Mouse (Mus musculus): ENCODE results near the gene Cpeb4.

The Cpeb4 gene

GRCm38 (mm10) chr11:31847469-31847805, 24.6 kb upstream of the Cpeb4 start:
- no peak for DNase-seq

DNA sequence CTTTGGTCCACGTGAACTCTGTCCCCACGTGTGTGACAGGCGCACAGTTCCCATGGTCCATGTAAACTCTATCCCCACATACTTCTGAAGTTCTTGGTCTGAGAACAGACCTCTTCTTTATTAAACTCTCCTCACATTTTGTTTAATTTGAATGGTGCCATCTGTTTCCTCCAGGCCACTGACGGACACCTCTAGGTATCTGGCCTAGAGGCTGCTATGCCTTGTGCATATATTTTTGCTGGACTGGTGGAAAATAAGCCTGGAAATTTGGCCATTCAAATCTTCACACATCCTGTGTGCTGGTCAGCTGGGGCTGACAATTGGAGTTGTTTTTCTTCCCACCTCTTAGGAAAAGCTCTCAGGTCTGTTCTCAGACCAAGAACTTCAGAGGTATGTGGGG, 23.3 kb upstream of the Cpeb4 start:
- no peak for DNase-seq

GRCm38 (mm10) chr11:31850156-31850775, 21.7 kb upstream of the Cpeb4 start:
- no peak for DNase-seq

DNA sequence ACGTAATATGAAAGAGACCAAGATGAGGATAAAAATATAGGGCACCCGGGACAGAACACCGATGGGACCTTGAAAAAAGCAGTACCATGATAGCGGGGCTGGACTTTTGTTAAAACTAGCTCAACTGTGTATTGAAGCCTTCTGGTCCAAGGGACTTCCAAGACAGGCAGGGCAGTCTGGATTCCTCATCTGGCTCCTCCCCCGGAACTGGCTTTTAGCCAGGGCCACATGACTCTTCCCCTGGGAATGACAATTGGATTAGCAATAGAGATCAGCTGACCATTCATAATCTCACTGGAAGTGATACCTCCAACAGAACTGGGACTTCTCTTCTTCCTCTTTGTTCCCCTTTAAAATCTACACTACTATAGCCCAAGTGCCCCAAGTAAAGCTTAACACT, 21.0 kb upstream of the Cpeb4 start:
- no peak for DNase-seq

DNA sequence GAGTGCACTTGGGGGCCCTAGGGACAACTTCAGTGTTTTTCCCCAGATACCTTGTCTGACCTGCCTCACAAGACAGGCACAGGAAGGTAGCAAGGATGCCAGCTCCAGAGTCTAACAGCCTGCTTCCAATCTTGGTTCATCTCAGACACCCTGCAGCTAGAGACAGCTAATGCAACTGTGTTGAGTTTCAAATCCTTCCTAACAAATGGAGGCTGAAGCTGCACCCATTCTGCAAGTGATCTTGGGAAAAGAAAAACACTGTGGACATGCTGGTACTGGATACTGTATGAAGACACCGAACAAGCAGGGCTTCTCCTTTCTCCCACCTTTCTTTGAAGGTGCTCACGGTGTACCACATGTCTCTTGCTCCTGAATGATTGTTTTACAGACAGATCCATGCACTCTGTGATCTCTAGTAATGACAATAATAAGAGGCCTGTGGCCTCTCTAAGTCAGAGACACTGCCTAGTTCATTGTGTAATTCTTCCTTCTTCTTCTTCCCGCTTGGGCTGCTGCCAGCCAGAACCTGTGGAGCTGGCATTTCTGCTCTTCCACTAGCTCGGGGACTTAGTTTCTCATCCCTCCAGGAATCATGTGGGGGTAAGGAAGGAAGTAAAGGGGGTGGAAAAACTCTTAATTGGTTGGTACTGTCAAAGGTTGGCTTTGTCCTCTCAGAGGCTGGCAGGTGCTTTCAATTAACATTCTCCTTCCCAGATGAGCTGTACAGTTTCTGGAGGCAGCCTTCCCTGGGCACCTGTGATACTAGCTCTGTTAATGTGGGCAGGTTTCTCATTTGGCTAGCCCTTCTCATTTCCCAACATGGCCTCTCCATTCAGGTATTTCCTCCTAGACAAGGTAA, 20.1 kb upstream of the Cpeb4 start:
- no peak for DNase-seq

GRCm38 (mm10) chr11:31854955-31855354, 17.1 kb upstream of the Cpeb4 start:
- DNase-seq = no peak

DNA sequence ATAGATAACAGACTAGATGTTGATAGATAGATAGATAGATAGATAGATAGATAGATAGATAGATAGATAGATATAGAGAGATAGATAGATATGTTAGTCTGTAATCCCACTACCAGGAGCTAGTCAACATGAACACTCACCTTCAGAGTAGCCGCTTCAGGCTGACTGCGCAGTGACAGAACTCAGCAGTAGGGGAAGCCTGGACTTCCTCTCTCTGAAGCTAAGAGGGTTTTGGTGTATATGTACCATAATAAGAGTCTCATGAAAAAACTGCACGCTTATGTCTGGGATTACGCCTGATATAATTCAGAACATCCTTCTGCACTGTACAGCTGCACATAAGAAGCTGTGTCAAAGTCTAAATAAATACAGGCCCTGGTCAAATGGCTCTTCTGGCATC, 14.5 kb upstream of the Cpeb4 start:
- no peak for DNase-seq

- DNase-seq = no peak
These were observed 10.7 kb upstream of the Cpeb4 start for GRCm38 (mm10) chr11:31861149-31861890.

DNA sequence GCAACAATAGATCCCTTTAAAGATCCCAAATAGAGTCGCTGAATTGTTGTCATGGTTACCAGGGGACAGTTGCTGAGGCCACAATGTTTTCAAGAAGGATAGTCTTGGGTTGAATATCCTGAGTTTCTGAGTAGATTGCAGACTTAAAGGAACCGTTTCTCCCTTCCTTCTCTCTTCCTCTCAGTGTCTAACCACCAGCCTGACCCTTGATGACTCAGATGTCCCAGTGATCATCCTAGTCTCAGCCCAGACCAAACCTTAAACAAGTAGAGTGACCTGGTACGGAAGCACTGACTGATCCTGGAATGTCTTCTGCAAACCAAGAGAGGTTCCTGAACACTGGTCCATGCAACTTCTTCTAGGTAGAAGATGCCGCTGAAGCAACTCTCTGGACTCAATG, 4.0 kb upstream of the Cpeb4 start:
- DNase-seq = no peak

DNA sequence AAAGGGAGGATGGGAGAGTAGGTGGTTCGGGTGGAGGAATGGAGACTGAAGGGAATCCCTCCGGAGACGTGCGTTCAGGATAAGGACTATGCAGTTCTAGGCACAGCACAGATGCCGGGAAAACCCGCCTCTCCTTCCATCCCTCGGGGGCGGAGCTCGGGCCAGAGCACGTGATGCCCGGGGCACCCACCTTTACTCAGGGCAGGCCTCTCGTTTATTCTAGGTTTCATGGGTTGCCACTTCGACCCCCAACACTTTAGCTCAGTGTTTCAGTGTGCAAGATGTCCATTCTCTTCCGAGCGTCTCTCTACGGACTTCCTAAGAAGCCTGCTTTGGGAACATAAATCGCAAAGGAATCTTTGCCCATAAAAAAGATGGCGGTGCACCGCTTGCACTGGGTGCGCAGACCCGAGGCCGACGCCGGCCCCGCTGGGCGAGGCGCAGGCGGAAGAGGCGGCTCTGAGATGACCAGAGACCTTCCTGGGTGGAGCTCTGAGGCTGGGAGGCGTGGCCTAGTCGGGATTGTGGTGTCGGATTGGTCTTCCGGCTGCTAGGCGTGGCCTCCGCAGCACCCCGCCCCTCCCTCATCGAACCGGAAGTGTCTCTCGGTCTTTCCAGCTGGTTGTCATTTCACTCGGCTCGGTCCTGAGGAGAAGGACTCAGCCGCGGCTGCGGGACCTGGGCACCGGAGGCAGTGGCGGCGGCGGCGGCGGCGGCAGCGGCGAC, 1.6 kb upstream of the Cpeb4 start:
- peak; percentile 99 to 100 for DNase-seq

DNA sequence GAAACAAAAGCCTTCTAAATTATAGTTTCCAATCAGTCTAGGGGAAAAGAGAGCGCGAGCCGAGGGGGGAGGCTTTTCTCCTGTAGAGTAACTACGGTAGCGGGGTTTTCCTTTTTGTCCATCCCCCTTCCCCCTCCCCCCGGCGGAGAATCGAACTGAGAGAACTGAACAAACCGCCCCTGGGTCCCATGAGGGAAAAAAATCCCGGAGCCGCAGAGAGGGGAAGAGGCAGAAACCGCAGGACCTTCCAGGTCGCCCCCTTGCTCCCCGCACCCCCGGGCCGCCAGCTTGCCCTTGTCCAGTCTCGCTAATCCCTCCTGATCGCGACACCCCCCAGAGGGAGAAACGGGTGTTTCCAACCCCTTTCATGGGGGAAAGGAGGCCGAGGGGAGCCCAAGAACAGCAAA, 873 bp upstream of the Cpeb4 start:
- DNase-seq = peak; percentile 49 to 64

DNA sequence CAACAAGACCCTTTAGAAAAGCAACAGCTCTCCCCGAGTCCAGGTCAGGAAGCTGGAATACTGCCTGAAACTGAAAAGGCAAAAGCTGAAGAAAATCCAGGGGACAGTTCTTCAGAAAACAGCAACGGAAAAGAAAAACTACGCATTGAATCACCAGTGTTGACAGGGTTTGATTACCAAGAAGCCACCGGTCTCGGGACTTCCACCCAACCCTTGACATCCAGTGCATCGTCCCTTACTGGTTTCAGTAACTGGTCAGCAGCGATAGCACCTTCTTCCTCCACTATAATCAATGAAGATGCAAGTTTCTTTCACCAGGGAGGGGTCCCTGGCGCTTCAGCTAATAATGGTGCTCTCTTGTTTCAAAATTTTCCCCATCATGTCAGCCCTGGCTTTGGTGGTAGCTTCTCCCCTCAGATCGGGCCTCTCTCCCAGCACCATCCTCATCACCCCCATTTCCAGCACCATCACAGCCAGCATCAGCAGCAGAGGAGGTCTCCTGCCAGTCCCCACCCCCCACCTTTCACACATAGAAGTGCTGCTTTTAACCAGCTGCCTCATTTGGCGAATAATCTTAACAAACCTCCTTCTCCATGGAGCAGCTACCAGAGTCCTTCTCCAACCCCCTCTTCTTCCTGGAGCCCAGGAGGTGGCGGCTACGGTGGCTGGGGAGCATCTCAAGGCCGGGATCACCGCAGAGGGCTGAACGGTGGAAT, 693 bp downstream of the Cpeb4 start:
- peak in 1 of 2 experiments; percentile 9 for DNase-seq

DNA sequence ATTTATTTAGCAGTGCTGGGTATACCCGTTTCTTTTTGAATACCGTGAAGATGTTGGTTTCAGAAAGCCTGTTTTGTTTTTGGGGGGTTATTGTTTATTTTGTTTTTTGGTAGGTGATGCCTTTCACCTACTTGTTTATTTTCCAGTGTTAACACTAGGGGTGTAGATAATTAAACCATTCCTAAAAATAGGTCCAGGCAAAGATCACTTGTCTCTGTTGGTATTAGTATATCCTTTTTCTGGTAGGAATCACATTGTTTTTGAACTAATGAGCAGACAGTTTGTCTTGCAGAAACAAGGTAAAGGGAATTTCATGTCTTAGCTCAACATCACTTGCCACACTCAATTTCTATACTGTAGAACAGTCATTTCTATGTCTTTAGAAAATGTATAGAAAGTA, 2.1 kb downstream of the Cpeb4 start:
- DNase-seq = no peak

DNA sequence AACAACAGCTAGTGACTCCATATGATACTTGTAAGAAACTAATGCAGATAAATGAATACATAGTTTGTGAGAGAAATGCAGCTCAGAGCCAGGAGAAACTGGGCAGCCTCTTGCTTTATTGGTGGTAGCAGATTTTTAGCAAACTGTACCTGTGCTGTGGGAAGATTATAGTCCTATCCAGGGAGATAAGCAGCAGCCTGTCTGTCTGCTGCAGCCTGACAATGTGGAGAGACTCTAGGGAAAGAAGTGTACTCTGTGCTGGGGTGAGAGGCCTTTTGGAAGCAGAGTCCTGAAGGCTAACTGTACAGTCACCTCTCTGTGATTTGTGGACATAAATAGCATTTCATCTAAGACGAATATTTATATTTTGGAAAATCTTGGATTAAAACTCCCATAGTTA, 11.7 kb downstream of the Cpeb4 start:
- DNase-seq = no peak

GRCm38 (mm10) chr11:31885765-31886164, 13.8 kb downstream of the Cpeb4 start:
- DNase-seq = no peak

DNA sequence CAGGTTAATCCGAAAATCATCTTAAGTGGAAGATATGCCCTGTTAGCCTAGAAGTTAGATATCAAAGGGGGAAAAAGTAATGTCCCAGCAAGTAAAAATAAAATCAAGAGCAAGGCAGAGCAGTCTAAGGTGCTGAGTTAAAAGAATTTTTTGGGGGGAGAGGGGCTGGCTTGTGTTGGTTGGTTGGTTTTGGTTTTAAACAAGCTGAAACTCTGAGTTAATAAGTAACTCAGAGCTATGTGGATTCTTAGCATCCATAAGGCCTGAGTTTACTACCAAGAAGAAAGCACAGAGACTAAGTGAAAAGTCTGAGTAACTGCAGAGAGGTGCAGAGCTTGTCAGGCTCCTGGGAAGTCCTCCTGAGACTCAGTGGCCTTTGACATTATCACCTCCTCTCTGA, 16.2 kb downstream of the Cpeb4 start:
- no peak for DNase-seq

DNA sequence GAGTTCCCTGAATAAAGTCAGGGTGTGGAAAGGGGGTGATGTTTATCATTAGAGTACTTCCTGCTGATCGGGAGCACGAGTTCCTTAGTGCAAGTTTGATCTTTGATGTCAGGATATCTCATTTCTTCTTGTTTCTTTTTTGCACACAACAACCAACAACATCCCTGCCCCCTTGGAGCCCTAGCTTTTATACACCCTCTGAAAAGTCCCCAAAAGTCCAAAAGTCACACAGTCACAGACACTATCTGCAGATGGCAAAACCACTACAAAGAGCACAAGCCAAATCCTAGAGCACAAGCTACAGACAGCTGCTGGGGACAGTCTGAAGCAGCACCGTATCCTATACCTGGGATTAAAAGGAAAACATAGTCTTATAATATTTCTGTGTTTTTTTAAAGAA, 20.1 kb downstream of the Cpeb4 start:
- no peak for DNase-seq

DNA sequence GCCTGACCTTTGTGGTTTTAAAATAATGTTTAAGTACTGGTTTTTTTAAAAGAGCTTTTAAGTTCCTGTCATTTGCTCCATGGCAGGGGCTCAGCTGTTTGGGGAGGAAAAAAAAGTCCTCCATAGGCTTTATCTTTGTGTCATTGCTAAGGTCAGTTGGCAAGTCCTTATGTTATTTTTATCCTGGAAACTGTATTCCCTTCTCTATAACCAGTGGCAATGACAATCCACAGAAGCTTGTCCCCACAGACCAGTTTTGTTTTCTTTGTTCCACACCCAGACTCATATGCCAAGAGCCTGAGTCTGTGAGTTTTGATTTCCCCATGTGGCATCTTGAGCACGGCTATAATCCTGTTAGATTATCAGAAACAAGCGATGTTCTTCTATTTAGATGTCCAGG, 21.6 kb downstream of the Cpeb4 start:
- DNase-seq = no peak

DNA sequence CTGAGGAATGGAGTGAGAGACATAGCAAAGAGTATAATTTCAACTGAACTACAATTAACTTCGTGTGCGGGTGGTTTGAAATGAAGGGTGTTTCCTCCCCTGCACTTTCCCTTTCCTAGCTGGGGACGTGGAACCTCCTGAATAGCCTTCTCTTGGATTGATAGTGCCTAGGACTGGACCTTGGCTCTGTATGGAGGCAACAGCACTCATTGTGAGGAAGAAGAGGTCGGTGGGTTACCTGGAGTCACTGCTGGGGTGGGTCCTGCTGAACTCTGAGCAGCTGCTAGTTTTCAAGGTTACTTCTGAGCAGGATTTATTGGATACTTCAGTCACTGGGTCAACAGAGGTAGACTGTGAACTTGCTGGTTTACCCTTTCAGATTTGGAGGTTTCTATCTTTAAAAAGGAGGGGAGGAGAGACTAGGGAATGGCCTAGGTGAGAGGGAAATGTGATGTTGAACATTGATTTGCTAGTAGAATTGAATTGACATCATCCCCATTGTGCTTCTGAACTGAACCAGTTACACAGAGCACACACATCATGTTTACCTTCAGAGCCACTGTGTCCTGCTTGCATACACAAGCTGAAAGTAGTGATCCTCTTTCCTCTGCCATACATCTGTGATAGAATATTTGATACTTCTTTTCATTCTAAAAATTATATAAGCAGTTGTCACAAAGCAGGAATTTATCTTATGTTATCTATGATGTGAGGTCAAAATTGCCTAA, 24.2 kb downstream of the Cpeb4 start:
- DNase-seq = no peak

DNA sequence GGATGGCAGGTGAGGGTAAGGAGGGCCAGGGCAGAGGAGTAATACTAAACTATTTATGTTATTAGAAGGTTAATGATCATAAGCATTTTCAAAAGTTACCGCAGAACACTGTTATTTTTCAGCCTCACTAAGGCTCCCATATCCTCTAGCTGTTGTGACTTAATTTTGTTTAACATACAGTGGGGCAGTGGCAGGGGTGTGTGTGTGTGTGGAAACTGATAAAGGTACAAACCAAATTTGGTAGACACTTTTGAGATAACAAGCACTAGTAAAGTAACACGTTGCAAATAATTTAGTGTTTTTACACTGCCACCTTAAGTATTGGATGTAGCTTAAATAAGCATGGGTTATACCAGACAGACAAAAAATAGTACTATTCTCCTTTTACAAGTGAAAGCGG, 24.9 kb downstream of the Cpeb4 start:
- DNase-seq = no peak

GRCm38 (mm10) chr11:31899166-31899565, 27.2 kb downstream of the Cpeb4 start:
- no peak for DNase-seq

GRCm38 (mm10) chr11:31900736-31901135, 28.7 kb downstream of the Cpeb4 start:
- no peak for DNase-seq

All from thymus, postnatal 36 days (tissue).